Mouse (Mus musculus): Measurements from ENCODE around the gene 6030452D12Rik. TPM values are rescaled to one million over a fixed set of nuclear protein-coding genes. Genes with fewer than 3 reads are reported as not detected.

6030452D12Rik gene
- total RNA-seq, 1 experiment = not detected

GRCm38 (mm10) chr8:106505328-106505965 lies 5.1 kb downstream of the 6030452D12Rik start:
- Histone ChIP-seq H3K36me3 (ENCODE audit: control insufficient read depth, insufficient read depth, low read length, poor library complexity, severe bottlenecking) (no peaks in the 10 kb centered on the region), H3K9ac (ENCODE audit: insufficient read depth, low read depth, low read length, poor library complexity, severe bottlenecking) (no peak overlapping the region), H3K9me3 (ENCODE audit: control insufficient read depth, insufficient read depth, low read depth, low read length) (peaks cover 24% of the 10 kb centered on the region), H3K4me1 (ENCODE audit: control insufficient read depth in 2 of 2, insufficient read depth in 2 of 2, low read length in 2 of 2, poor library complexity in 1 of 2) (peaks cover 0 to 7% of the 10 kb centered on the region in 2 experiments; a peak in 1 of 4 replicates), H3K4me3 (ENCODE audit: insufficient read depth in 1 of 2, low read depth in 1 of 2, low read length in 2 of 2, poor library complexity in 1 of 2, severe bottlenecking in 1 of 2) (no peak overlapping the region), H3K27ac (ENCODE audit: insufficient read depth, low read depth, low read length, poor library complexity, severe bottlenecking) (no peak overlapping the region)
- no peak for DNase-seq (ENCODE audit: low read depth, low spot score)
- TF ChIP-seq MAFK (IDR thresholded peaks at IDR 0.05; ENCODE audit: insufficient read depth, low read depth, low read length) (no peak), ZNF384 (IDR thresholded peaks at IDR 0.05; ENCODE audit: low read depth, low read length) (no peak), HCFC1 (IDR thresholded peaks at IDR 0.05; ENCODE audit: borderline replicate concordance, insufficient read depth, low read length) (no peak), CHD2 (IDR thresholded peaks at IDR 0.05; ENCODE audit: low read depth, low read length) (no peak), ZC3H11A (IDR thresholded peaks at IDR 0.05; ENCODE audit: borderline replicate concordance, low read depth, low read length) (no peak)
- in situ Hi-C loops (cut with MboI; ENCODE audit: low sequenced_read_pairs in 2 of 2, unreplicated experiment in 2 of 2) = no loop called here

DNA sequence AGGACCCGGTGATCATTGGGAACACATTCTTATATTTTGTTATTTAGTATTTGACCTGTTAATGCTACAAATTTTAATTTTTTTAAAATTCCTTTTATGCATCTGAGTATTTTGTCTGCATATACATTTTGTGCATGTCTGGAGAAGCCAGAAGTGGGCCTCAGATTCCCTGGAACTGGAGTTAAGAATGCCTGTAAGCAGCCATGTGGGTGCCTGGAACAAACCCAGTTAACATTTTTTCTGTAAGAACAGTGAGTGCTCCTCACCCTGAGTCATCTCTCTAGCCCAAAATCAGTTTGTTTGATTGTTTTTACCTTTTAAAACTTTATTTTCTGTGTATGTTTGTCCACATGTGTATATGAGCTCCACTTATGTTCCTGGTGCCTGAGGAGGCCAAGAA lies 5.8 kb downstream of the 6030452D12Rik start:
- Histone ChIP-seq H3K9me3 (ENCODE audit: control insufficient read depth, insufficient read depth, low read depth, low read length) (peaks cover 20% of the 10 kb centered on the region), H3K27ac (ENCODE audit: insufficient read depth, low read depth, low read length, poor library complexity, severe bottlenecking) (no peak overlapping the region), H3K4me3 (ENCODE audit: insufficient read depth in 1 of 2, low read depth in 1 of 2, low read length in 2 of 2, poor library complexity in 1 of 2, severe bottlenecking in 1 of 2) (no peak overlapping the region), H3K9ac (ENCODE audit: insufficient read depth, low read depth, low read length, poor library complexity, severe bottlenecking) (no peak overlapping the region), H3K4me1 (ENCODE audit: control insufficient read depth in 2 of 2, insufficient read depth in 2 of 2, low read length in 2 of 2, poor library complexity in 1 of 2) (peaks cover 0 to 7% of the 10 kb centered on the region in 2 experiments; a peak in 1 of 4 replicates), H3K36me3 (ENCODE audit: control insufficient read depth, insufficient read depth, low read length, poor library complexity, severe bottlenecking) (no peaks in the 10 kb centered on the region)
- in situ Hi-C loops (cut with MboI; ENCODE audit: low sequenced_read_pairs in 2 of 2, unreplicated experiment in 2 of 2) = no loop called here
- no peak for TF ChIP-seq HCFC1 (IDR thresholded peaks at IDR 0.05; ENCODE audit: borderline replicate concordance, insufficient read depth, low read length)
- TF ChIP-seq CHD2 (IDR thresholded peaks at IDR 0.05; ENCODE audit: low read depth, low read length) = no peak
- TF ChIP-seq ZC3H11A (IDR thresholded peaks at IDR 0.05; ENCODE audit: borderline replicate concordance, low read depth, low read length) = no peak
- no peak for DNase-seq (ENCODE audit: low read depth, low spot score)

GRCm38 (mm10) chr8:106507761-106508331 lies 7.5 kb downstream of the 6030452D12Rik start:
- Histone ChIP-seq H3K27ac (ENCODE audit: insufficient read depth, low read depth, low read length, poor library complexity, severe bottlenecking) (no peak overlapping the region), H3K4me1 (ENCODE audit: control insufficient read depth in 2 of 2, insufficient read depth in 2 of 2, low read length in 2 of 2, poor library complexity in 1 of 2) (peaks cover 5 to 7% of the 10 kb centered on the region in 2 experiments; a peak in 1 of 4 replicates), H3K4me3 (ENCODE audit: insufficient read depth in 1 of 2, low read depth in 1 of 2, low read length in 2 of 2, poor library complexity in 1 of 2, severe bottlenecking in 1 of 2) (peak overlapping the region; percentile 17 to 42; a peak in 3 of 4 replicates), H3K36me3 (ENCODE audit: control insufficient read depth, insufficient read depth, low read length, poor library complexity, severe bottlenecking) (no peaks in the 10 kb centered on the region), H3K9me3 (ENCODE audit: control insufficient read depth, insufficient read depth, low read depth, low read length) (peaks cover 9% of the 10 kb centered on the region; the same call in 1 of the 2 replicates), H3K9ac (ENCODE audit: insufficient read depth, low read depth, low read length, poor library complexity, severe bottlenecking) (no peak overlapping the region)
- in situ Hi-C loops (cut with MboI; ENCODE audit: low sequenced_read_pairs in 2 of 2, unreplicated experiment in 2 of 2) = no loop called here
- TF ChIP-seq MAFK (IDR thresholded peaks at IDR 0.05; ENCODE audit: insufficient read depth, low read depth, low read length) = no peak
- no peak for TF ChIP-seq CHD2 (IDR thresholded peaks at IDR 0.05; ENCODE audit: low read depth, low read length)
- no peak for TF ChIP-seq ZNF384 (IDR thresholded peaks at IDR 0.05; ENCODE audit: low read depth, low read length)
- no peak for TF ChIP-seq HCFC1 (IDR thresholded peaks at IDR 0.05; ENCODE audit: borderline replicate concordance, insufficient read depth, low read length)
- TF ChIP-seq ZC3H11A (IDR thresholded peaks at IDR 0.05; ENCODE audit: borderline replicate concordance, low read depth, low read length) = no peak
- DNase-seq (ENCODE audit: low read depth, low spot score) = no peak

DNA sequence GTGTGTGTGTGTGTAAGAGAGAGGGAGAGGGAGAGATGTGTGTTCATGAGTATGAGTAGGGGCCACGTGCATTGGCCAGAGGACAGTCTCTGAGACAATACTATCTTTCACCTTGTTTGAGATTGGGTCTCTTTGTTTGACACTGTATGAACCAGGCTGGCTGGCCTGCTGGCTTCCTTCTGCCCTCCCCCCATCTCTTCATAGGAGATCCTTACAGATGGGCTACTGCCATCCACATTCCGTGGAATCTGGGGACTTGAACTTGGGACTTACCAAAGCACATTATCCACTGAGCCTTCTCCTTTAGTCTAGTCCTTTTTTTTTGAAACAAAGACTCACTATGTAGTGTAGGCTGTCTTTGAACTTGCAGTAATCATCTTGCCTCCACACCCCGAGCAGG lies 8.1 kb downstream of the 6030452D12Rik start:
- peaks cover 7% of the 10 kb centered on the region; the same call in 1 of the 2 replicates for H3K9me3 ChIP-seq (ENCODE audit: control insufficient read depth, insufficient read depth, low read depth, low read length)
- no peak overlapping the region for H3K9ac ChIP-seq (ENCODE audit: insufficient read depth, low read depth, low read length, poor library complexity, severe bottlenecking)
- DNase-seq (ENCODE audit: low read depth, low spot score) = no peak
- no peak for TF ChIP-seq ZNF384 (IDR thresholded peaks at IDR 0.05; ENCODE audit: low read depth, low read length)
- TF ChIP-seq MAFK (IDR thresholded peaks at IDR 0.05; ENCODE audit: insufficient read depth, low read depth, low read length) = no peak
- no peak for TF ChIP-seq CHD2 (IDR thresholded peaks at IDR 0.05; ENCODE audit: low read depth, low read length)
- H3K4me3 ChIP-seq (ENCODE audit: insufficient read depth in 1 of 2, low read depth in 1 of 2, low read length in 2 of 2, poor library complexity in 1 of 2, severe bottlenecking in 1 of 2) = no peak overlapping the region
- H3K27ac ChIP-seq (ENCODE audit: insufficient read depth, low read depth, low read length, poor library complexity, severe bottlenecking) = no peak overlapping the region
- peaks cover 5 to 7% of the 10 kb centered on the region in 2 experiments; a peak in 1 of 4 replicates for H3K4me1 ChIP-seq (ENCODE audit: control insufficient read depth in 2 of 2, insufficient read depth in 2 of 2, low read length in 2 of 2, poor library complexity in 1 of 2)
- in situ Hi-C loops (cut with MboI; ENCODE audit: low sequenced_read_pairs in 2 of 2, unreplicated experiment in 2 of 2) = no loop called here
- no peaks in the 10 kb centered on the region for H3K36me3 ChIP-seq (ENCODE audit: control insufficient read depth, insufficient read depth, low read length, poor library complexity, severe bottlenecking)

Measured in ES-E14 (cell line).